Mouse (Mus musculus): Measurements from ENCODE around the gene Tom1l2. TPM values are rescaled to one million over a fixed set of nuclear protein-coding genes. Genes with fewer than 3 reads are reported as not detected.

The Tom1l2 gene
- polyA plus RNA-seq, 1 experiment, result 213 TPM

GRCm38 (mm10) chr11:60231951-60232350 lies 120.8 kb downstream of the Tom1l2 start:
- TF ChIP-seq POLR2A (IDR thresholded peaks at IDR 0.05; ENCODE audit: extremely low read depth, insufficient read depth, low read length) (no peak), CTCF (IDR thresholded peaks at IDR 0.05; ENCODE audit: extremely low read depth, insufficient read depth, low read length) (no peak)
- H3K27ac ChIP-seq (ENCODE audit: insufficient read depth, low read length), result no peak overlapping the region
- H3K4me1 ChIP-seq (ENCODE audit: control insufficient read depth, insufficient read depth, low read length), result peaks cover 4% of the 10 kb centered on the region; the same call in 1 of the 2 replicates
- H3K4me3 ChIP-seq (ENCODE audit: insufficient read depth, low read length), result no peak overlapping the region

- TF ChIP-seq POLR2A (IDR thresholded peaks at IDR 0.05; ENCODE audit: extremely low read depth, insufficient read depth, low read length) (no peak), CTCF (IDR thresholded peaks at IDR 0.05; ENCODE audit: extremely low read depth, insufficient read depth, low read length) (no peak)
- Histone ChIP-seq H3K4me3 (ENCODE audit: insufficient read depth, low read length) (no peak overlapping the region), H3K4me1 (ENCODE audit: control insufficient read depth, insufficient read depth, low read length) (peaks cover 4% of the 10 kb centered on the region; the same call in 1 of the 2 replicates), H3K27ac (ENCODE audit: insufficient read depth, low read length) (no peak overlapping the region)
Measured at GRCm38 (mm10) chr11:60231326-60231725, 121.4 kb downstream of the Tom1l2 start.

- TF ChIP-seq CTCF (IDR thresholded peaks at IDR 0.05; ENCODE audit: extremely low read depth, insufficient read depth, low read length), result no peak
- no peak for TF ChIP-seq POLR2A (IDR thresholded peaks at IDR 0.05; ENCODE audit: extremely low read depth, insufficient read depth, low read length)
- Histone ChIP-seq H3K4me3 (ENCODE audit: insufficient read depth, low read length) (no peak overlapping the region), H3K4me1 (ENCODE audit: control insufficient read depth, insufficient read depth, low read length) (peaks cover 4% of the 10 kb centered on the region; the same call in 1 of the 2 replicates), H3K27ac (ENCODE audit: insufficient read depth, low read length) (no peak overlapping the region)
Measured at GRCm38 (mm10) chr11:60230512-60230911, 122.2 kb downstream of the Tom1l2 start.

GRCm38 (mm10) chr11:60229821-60230220 lies 122.9 kb downstream of the Tom1l2 start:
- TF ChIP-seq CTCF (IDR thresholded peaks at IDR 0.05; ENCODE audit: extremely low read depth, insufficient read depth, low read length), result no peak
- no peak for TF ChIP-seq POLR2A (IDR thresholded peaks at IDR 0.05; ENCODE audit: extremely low read depth, insufficient read depth, low read length)
- peaks cover 4% of the 10 kb centered on the region; the same call in 1 of the 2 replicates for H3K4me1 ChIP-seq (ENCODE audit: control insufficient read depth, insufficient read depth, low read length)
- no peak overlapping the region for H3K27ac ChIP-seq (ENCODE audit: insufficient read depth, low read length)
- H3K4me3 ChIP-seq (ENCODE audit: insufficient read depth, low read length), result no peak overlapping the region

GRCm38 (mm10) chr11:60228525-60228924 lies 124.2 kb downstream of the Tom1l2 start:
- Histone ChIP-seq H3K4me3 (ENCODE audit: insufficient read depth, low read length) (no peak overlapping the region), H3K4me1 (ENCODE audit: control insufficient read depth, insufficient read depth, low read length) (peaks cover under 1% of the 10 kb centered on the region; the same call in 1 of the 2 replicates), H3K27ac (ENCODE audit: insufficient read depth, low read length) (no peak overlapping the region)
- TF ChIP-seq POLR2A (IDR thresholded peaks at IDR 0.05; ENCODE audit: extremely low read depth, insufficient read depth, low read length) (no peak), CTCF (IDR thresholded peaks at IDR 0.05; ENCODE audit: extremely low read depth, insufficient read depth, low read length) (no peak)

- TF ChIP-seq CTCF (IDR thresholded peaks at IDR 0.05; ENCODE audit: extremely low read depth, insufficient read depth, low read length), result no peak
- no peak for TF ChIP-seq POLR2A (IDR thresholded peaks at IDR 0.05; ENCODE audit: extremely low read depth, insufficient read depth, low read length)
- H3K4me1 ChIP-seq (ENCODE audit: control insufficient read depth, insufficient read depth, low read length), result no peaks in the 10 kb centered on the region; the same call in 1 of the 2 replicates
- H3K27ac ChIP-seq (ENCODE audit: insufficient read depth, low read length), result no peak overlapping the region
- no peak overlapping the region for H3K4me3 ChIP-seq (ENCODE audit: insufficient read depth, low read length)
Measured at GRCm38 (mm10) chr11:60225874-60226273, 126.8 kb downstream of the Tom1l2 start.

- Histone ChIP-seq H3K4me1 (ENCODE audit: control insufficient read depth, insufficient read depth, low read length) (no peaks in the 10 kb centered on the region; the same call in 1 of the 2 replicates), H3K4me3 (ENCODE audit: insufficient read depth, low read length) (no peak overlapping the region), H3K27ac (ENCODE audit: insufficient read depth, low read length) (no peak overlapping the region)
- TF ChIP-seq CTCF (IDR thresholded peaks at IDR 0.05; ENCODE audit: extremely low read depth, insufficient read depth, low read length) (no peak), POLR2A (IDR thresholded peaks at IDR 0.05; ENCODE audit: extremely low read depth, insufficient read depth, low read length) (no peak)
Measured at GRCm38 (mm10) chr11:60224676-60225075, 128.0 kb downstream of the Tom1l2 start.

GRCm38 (mm10) chr11:60222469-60223236 lies 130.1 kb downstream of the Tom1l2 start, which contains the start of gene Srebf1:
TSS of gene Srebf1 (minus strand) at chr11:60222581.
- Histone ChIP-seq H3K27ac (ENCODE audit: insufficient read depth, low read length) (peak within 1 kb of the TSS; percentile 24; the same call in 1 of the 2 replicates), H3K4me3 (ENCODE audit: insufficient read depth, low read length) (peak within 1 kb of the TSS; percentile 30)
- TF ChIP-seq CTCF (IDR thresholded peaks at IDR 0.05; ENCODE audit: extremely low read depth, insufficient read depth, low read length) (no peak), POLR2A (IDR thresholded peaks at IDR 0.05; ENCODE audit: extremely low read depth, insufficient read depth, low read length) (peak; percentile 60)

GRCm38 (mm10) chr11:60222085-60222468 lies 130.6 kb downstream of the Tom1l2 start:
- no peak for TF ChIP-seq POLR2A (IDR thresholded peaks at IDR 0.05; ENCODE audit: extremely low read depth, insufficient read depth, low read length)
- TF ChIP-seq CTCF (IDR thresholded peaks at IDR 0.05; ENCODE audit: extremely low read depth, insufficient read depth, low read length), result no peak
- peak overlapping the region; percentile 30 for H3K4me3 ChIP-seq (ENCODE audit: insufficient read depth, low read length)
- no peaks in the 10 kb centered on the region; the same call in 1 of the 2 replicates for H3K4me1 ChIP-seq (ENCODE audit: control insufficient read depth, insufficient read depth, low read length)
- no peak overlapping the region for H3K27ac ChIP-seq (ENCODE audit: insufficient read depth, low read length)

More at GRCm38 (mm10) chr11:60222469-60223236, 130.1 kb downstream of the Tom1l2 start, which contains the start of gene Srebf1:
- H3K4me1 ChIP-seq (ENCODE audit: control insufficient read depth, insufficient read depth, low read length), result no peaks in the 10 kb centered on the region; the same call in 1 of the 2 replicates

- Histone ChIP-seq H3K27ac (ENCODE audit: insufficient read depth, low read length) (no peak overlapping the region), H3K4me3 (ENCODE audit: insufficient read depth, low read length) (no peak overlapping the region), H3K4me1 (ENCODE audit: control insufficient read depth, insufficient read depth, low read length) (no peaks in the 10 kb centered on the region; the same call in 1 of the 2 replicates)
- TF ChIP-seq POLR2A (IDR thresholded peaks at IDR 0.05; ENCODE audit: extremely low read depth, insufficient read depth, low read length) (no peak), CTCF (IDR thresholded peaks at IDR 0.05; ENCODE audit: extremely low read depth, insufficient read depth, low read length) (no peak)
Measured at GRCm38 (mm10) chr11:60221425-60221824, 131.3 kb downstream of the Tom1l2 start.
